Mouse (Mus musculus) inflammation-experienced regulatory T-cells (primary cell): Measurements from ENCODE around the gene Ifit3b. TPM values are rescaled to one million over a fixed set of nuclear protein-coding genes. Genes with fewer than 3 reads are reported as not detected.

Experiments used
- polyA plus RNA-seq, 2 experiments: library from polyadenylated mRNA; unstranded; fragments of 100-300 nt; shearing (Covaris generic); gene quantifications; one replicate each; pipeline ENCODE4 v1.2.1; 2017

Ifit3b gene
- polyA plus RNA-seq: 1 to 10 TPM; 3.7 to 5.7 TPM

GRCm38 (mm10) chr19:34607237-34608051, at the start of gene Ifit3b:
TSS of gene Ifit3b (plus strand) at chr19:34607970.

GRCm38 (mm10) chr19:34583126-34583766, 24.5 kb upstream of the Ifit3b start, which contains the start of gene Ifit3:
TSS of gene Ifit3 (plus strand) at chr19:34583531.

DNA sequence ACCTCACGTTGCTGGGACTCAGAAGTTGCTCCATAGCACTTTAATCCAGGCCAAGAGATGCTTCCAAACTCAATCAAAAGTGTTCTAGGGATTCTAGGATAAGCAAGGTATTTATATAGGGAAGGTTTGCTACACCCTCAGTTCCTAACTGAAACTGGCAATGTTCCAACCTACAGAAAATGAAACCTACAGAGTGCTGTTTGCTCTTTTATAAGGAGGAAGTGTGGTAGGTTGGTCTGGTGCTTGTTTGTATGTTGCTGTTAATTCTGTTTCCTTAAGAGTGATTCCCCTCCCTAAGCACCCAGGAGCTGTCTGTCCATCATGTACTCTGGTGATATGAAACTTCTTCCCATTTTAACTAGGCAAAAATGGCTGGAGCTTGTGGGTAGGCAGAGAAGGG, 5.9 kb upstream of the Ifit3b start, which contains the start of gene Ifit1bl1:
TSS of gene Ifit1bl1 (minus strand) at position 69 of the 400 bp plus-strand sequence.

DNA sequence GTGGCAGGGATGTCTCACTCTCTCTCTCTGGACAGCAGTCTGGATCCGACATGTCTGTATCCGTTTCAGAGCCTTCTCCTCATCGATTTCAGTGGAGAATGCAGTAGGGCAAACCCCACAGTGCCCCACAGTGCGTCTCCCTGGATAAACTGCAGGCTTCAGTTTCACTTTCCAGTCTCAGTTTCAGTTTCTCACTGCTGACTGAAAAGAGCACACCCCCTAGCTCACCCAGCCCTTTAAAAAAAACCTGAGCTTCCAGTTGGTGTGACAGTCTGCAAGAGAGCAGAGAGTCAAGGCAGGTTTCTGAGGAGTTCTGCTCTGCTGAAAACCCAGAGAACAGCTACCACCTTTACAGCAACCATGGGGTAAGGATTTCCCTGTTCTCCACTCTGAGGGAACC, 32.9 kb downstream of the Ifit3b start, which contains the start of the genes Ifit1bl2 and Ifit1:
TSS of gene Ifit1bl2 (minus strand) at position 121 of the 400 bp plus-strand sequence.
TSS of gene Ifit1 (plus strand) at position 249 of the 400 bp plus-strand sequence.

Other genes starting within 250 kb of the Ifit3b start
- gene Ch25h, start 132.8 kb upstream of the Ifit3b start, polyA plus RNA-seq: under 1 TPM in 1 of 2 experiments, not detected in 1; 0.48 TPM
- gene Lipa, start 80.5 kb upstream of the Ifit3b start, polyA plus RNA-seq: 10 to 100 TPM; 65.6 to 90.3 TPM
- 10 to 100 TPM; 22.7 to 30.4 TPM for gene Ifit2, start 57.3 kb upstream of the Ifit3b start, polyA plus RNA-seq
- 10 to 100 TPM; 19.9 to 33.5 TPM for gene Ifit3, start 24.4 kb upstream of the Ifit3b start, polyA plus RNA-seq
- 10 to 100 TPM; 81.5 to 97.2 TPM for gene Ifit1bl1, start 6.0 kb upstream of the Ifit3b start, polyA plus RNA-seq
- gene Ifit1bl2, start 32.8 kb downstream of the Ifit3b start, polyA plus RNA-seq: 1 to 10 TPM in 1 of 2 experiments, under 1 TPM in 1; 0.84 to 1.8 TPM
- gene Ifit1, start 32.9 kb downstream of the Ifit3b start, polyA plus RNA-seq: 10 to 100 TPM; 23.4 to 35.0 TPM
- gene Slc16a12, start 139.3 kb downstream of the Ifit3b start, polyA plus RNA-seq: not detected